Mouse (Mus musculus): ENCODE measurements around the gene Psmc3.

GRCm38 (mm10) chr2:91084179-91084820, 30.5 kb downstream of the Psmc3 start:
- TF ChIP-seq CTCF (IDR thresholded peaks at IDR 0.05; ENCODE audit: low read depth, low read length) (no peak), POLR2A (IDR thresholded peaks at IDR 0.05; ENCODE audit: borderline replicate concordance, low read depth, low read length) (no peak)
